Mouse (Mus musculus) megakaryocyte, adult 5-6 weeks (primary cell): ENCODE results near the gene Olfr809. TPM values are rescaled to one million over a fixed set of nuclear protein-coding genes. Genes with fewer than 3 reads are reported as not detected.

Source experiments
- ATAC-seq: 2 replicates; pipeline ENCODE4 v1.8.0; 2016; ENCODE audit warnings: mild to moderate bottlenecking, inconsistent platforms; ENCODE audit not compliant: poor library complexity, severe bottlenecking
- total RNA-seq, 2 experiments: library from RNA; stranded (forward) in 1 of 2; stranded (reverse) in 1 of 2; fragments of 153-499, 151-499 nt in 1 of 2; fragments of 221-1000, 200-1000 nt in 1 of 2; gene quantifications; 2 replicates each; pipeline versions ENCODE4 v1.2.3 to v1.2.4; 2015 to 2017

The Olfr809 gene
- total RNA-seq (2015) (not detected in 2 replicates), total RNA-seq (2017) (not detected in 2 replicates)

GRCm38 (mm10) chr10:129774338-129774737 is at the start of gene Olfr809:
TSS of gene Olfr809 (plus strand) at chr10:129774638.
- no peak for ATAC-seq

- ATAC-seq = no peak
Measured at GRCm38 (mm10) chr10:129729275-129729674, 45.2 kb upstream of the Olfr809 start, which contains the start of gene Olfr805. TSS of gene Olfr805 (minus strand) at chr10:129729375.

- ATAC-seq = no peak
Measured at GRCm38 (mm10) chr10:129741821-129742220, 32.6 kb upstream of the Olfr809 start, which contains the start of gene Olfr806. TSS of gene Olfr806 (minus strand) at chr10:129741921.

- no peak for ATAC-seq
Measured at GRCm38 (mm10) chr10:129757693-129758092, 16.7 kb upstream of the Olfr809 start, which contains the start of gene Olfr807. TSS of gene Olfr807 (minus strand) at chr10:129757793.

- no peak for ATAC-seq
Measured at GRCm38 (mm10) chr10:129765182-129765581, 9.3 kb upstream of the Olfr809 start, which contains the start of gene Olfr808. TSS of gene Olfr808 (plus strand) at chr10:129765482.

- no peak for ATAC-seq
Measured at GRCm38 (mm10) chr10:129778123-129778522, 3.7 kb downstream of the Olfr809 start.

- ATAC-seq = no peak
Measured at GRCm38 (mm10) chr10:129794817-129795216, 20.4 kb downstream of the Olfr809 start, which contains the start of gene Olfr810. TSS of gene Olfr810 (minus strand) at chr10:129794917.

GRCm38 (mm10) chr10:129804296-129804695 is 29.9 kb downstream of the Olfr809 start, which contains the start of gene Olfr811:
TSS of gene Olfr811 (minus strand) at chr10:129804396.
- ATAC-seq = no peak

Other genes starting within 250 kb of the Olfr809 start
- not detected in 2 replicates for gene Olfr792, start 235.5 kb upstream of the Olfr809 start, total RNA-seq (2015)
- gene Olfr792, start 235.5 kb upstream of the Olfr809 start, total RNA-seq (2017) = not detected in 2 replicates
- not detected in 2 replicates for gene Olfr794, start 207.0 kb upstream of the Olfr809 start, total RNA-seq (2015)
- gene Olfr794, start 207.0 kb upstream of the Olfr809 start, total RNA-seq (2017) = not detected in 2 replicates
- not detected in 2 replicates for gene Olfr796, start 162.1 kb upstream of the Olfr809 start, total RNA-seq (2015)
- not detected in 2 replicates for gene Olfr796, start 162.1 kb upstream of the Olfr809 start, total RNA-seq (2017)
- gene Olfr798, start 146.7 kb upstream of the Olfr809 start, total RNA-seq (2015) = not detected in 2 replicates
- gene Olfr798, start 146.7 kb upstream of the Olfr809 start, total RNA-seq (2017) = not detected in 2 replicates
- not detected in 2 replicates for gene Olfr799, start 137.2 kb upstream of the Olfr809 start, total RNA-seq (2015)
- not detected in 2 replicates for gene Olfr799, start 137.2 kb upstream of the Olfr809 start, total RNA-seq (2017)
- not detected in 2 replicates for gene Olfr800, start 116.9 kb upstream of the Olfr809 start, total RNA-seq (2015)
- not detected in 2 replicates for gene Olfr800, start 116.9 kb upstream of the Olfr809 start, total RNA-seq (2017)
- gene Olfr801, start 100.8 kb upstream of the Olfr809 start, total RNA-seq (2015) = not detected in 2 replicates
- not detected in 2 replicates for gene Olfr801, start 100.8 kb upstream of the Olfr809 start, total RNA-seq (2017)
- gene Olfr802, start 86.5 kb upstream of the Olfr809 start, total RNA-seq (2015) = not detected in 2 replicates
- gene Olfr802, start 86.5 kb upstream of the Olfr809 start, total RNA-seq (2017) = not detected in 2 replicates
- not detected in 2 replicates for gene Olfr803, start 80.4 kb upstream of the Olfr809 start, total RNA-seq (2015)
- gene Olfr803, start 80.4 kb upstream of the Olfr809 start, total RNA-seq (2017) = not detected in 2 replicates
- gene Olfr804, start 71.4 kb upstream of the Olfr809 start, total RNA-seq (2015) = not detected in 2 replicates
- not detected in 2 replicates for gene Olfr804, start 71.4 kb upstream of the Olfr809 start, total RNA-seq (2017)
- gene Olfr805, start 45.3 kb upstream of the Olfr809 start, total RNA-seq (2015) = not detected in 2 replicates
- not detected in 2 replicates for gene Olfr805, start 45.3 kb upstream of the Olfr809 start, total RNA-seq (2017)
- gene Olfr806, start 32.7 kb upstream of the Olfr809 start, total RNA-seq (2015) = not detected in 2 replicates
- gene Olfr806, start 32.7 kb upstream of the Olfr809 start, total RNA-seq (2017) = not detected in 2 replicates
- not detected in 2 replicates for gene Olfr807, start 16.8 kb upstream of the Olfr809 start, total RNA-seq (2015)
- not detected in 2 replicates for gene Olfr807, start 16.8 kb upstream of the Olfr809 start, total RNA-seq (2017)
- gene Olfr808, start 9.2 kb upstream of the Olfr809 start, total RNA-seq (2015) = not detected in 2 replicates
- gene Olfr808, start 9.2 kb upstream of the Olfr809 start, total RNA-seq (2017) = not detected in 2 replicates
- gene Olfr810, start 20.3 kb downstream of the Olfr809 start, total RNA-seq (2015) = not detected in 2 replicates
- not detected in 2 replicates for gene Olfr810, start 20.3 kb downstream of the Olfr809 start, total RNA-seq (2017)
- gene Olfr811, start 29.8 kb downstream of the Olfr809 start, total RNA-seq (2015) = not detected in 2 replicates
- gene Olfr811, start 29.8 kb downstream of the Olfr809 start, total RNA-seq (2017) = not detected in 2 replicates
- gene Olfr812, start 71.5 kb downstream of the Olfr809 start, total RNA-seq (2015) = not detected in 2 replicates
- gene Olfr812, start 71.5 kb downstream of the Olfr809 start, total RNA-seq (2017) = not detected in 2 replicates
- gene Olfr813, start 80.7 kb downstream of the Olfr809 start, total RNA-seq (2015) = not detected in 2 replicates
- not detected in 2 replicates for gene Olfr813, start 80.7 kb downstream of the Olfr809 start, total RNA-seq (2017)
- gene Olfr814, start 105.2 kb downstream of the Olfr809 start, total RNA-seq (2015) = not detected in 2 replicates
- not detected in 2 replicates for gene Olfr814, start 105.2 kb downstream of the Olfr809 start, total RNA-seq (2017)
- gene Olfr815, start 131.2 kb downstream of the Olfr809 start, total RNA-seq (2015) = not detected in 2 replicates
- gene Olfr815, start 131.2 kb downstream of the Olfr809 start, total RNA-seq (2017) = not detected in 2 replicates
- gene Olfr816, start 141.0 kb downstream of the Olfr809 start, total RNA-seq (2015) = not detected in 2 replicates
- gene Olfr816, start 141.0 kb downstream of the Olfr809 start, total RNA-seq (2017) = not detected in 2 replicates
- gene Olfr818, start 174.5 kb downstream of the Olfr809 start, total RNA-seq (2015) = not detected in 2 replicates
- not detected in 2 replicates for gene Olfr818, start 174.5 kb downstream of the Olfr809 start, total RNA-seq (2017)
- gene Olfr819, start 192.6 kb downstream of the Olfr809 start, total RNA-seq (2015) = not detected in 2 replicates
- not detected in 2 replicates for gene Olfr819, start 192.6 kb downstream of the Olfr809 start, total RNA-seq (2017)
- gene Olfr247, start 201.5 kb downstream of the Olfr809 start, total RNA-seq (2015) = not detected in 2 replicates
- not detected in 2 replicates for gene Olfr247, start 201.5 kb downstream of the Olfr809 start, total RNA-seq (2017)
- not detected in 2 replicates for gene Gm10310, start 210.4 kb downstream of the Olfr809 start, total RNA-seq (2015)
- not detected in 2 replicates for gene Gm10310, start 210.4 kb downstream of the Olfr809 start, total RNA-seq (2017)
- not detected in 2 replicates for gene Olfr820, start 238.0 kb downstream of the Olfr809 start, total RNA-seq (2015)
- not detected in 2 replicates for gene Olfr820, start 238.0 kb downstream of the Olfr809 start, total RNA-seq (2017)